Comparison of ENCODE assay signal across 16 mouse cellular contexts in the genomic region with DNA sequence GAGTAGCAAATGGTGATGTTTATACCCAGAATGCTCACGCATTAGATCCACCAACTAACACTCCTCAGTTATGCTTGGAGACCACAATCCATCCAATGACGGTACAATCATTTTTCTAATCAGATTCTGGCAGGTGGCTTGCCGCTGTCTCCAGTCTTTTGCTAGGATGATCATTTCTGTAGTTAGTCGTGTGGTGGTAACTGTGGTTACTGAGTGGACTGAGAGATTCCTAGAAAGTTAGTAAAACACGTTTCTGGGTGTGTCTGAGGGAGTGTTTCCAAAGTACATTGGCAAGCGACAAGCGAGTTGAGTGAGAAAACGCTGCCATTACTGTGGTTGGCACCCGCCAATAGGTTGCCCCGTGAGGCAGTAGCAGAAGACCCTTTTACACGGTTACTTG.
"Had no signal": no experiment of that assay in that cellular context is flagged by ENCODE, and none has a peak within 500 bp of the region (broad histone marks: within the 10 kb centered on the region; RNA-seq: fewer than 3 reads in every experiment).

No protein-coding gene starts in this region.

- H3K36me3 ChIP-seq: limb, embryonic 12.5 days; lung, embryonic 15.5 days; neural tube, embryonic 15.5 days had no signal

- H3K9me3 ChIP-seq: limb, embryonic 12.5 days; lung, embryonic 15.5 days; neural tube, embryonic 15.5 days had no signal

- H3K4me1 ChIP-seq: limb, embryonic 12.5 days had no signal

- H3K4me2 ChIP-seq: limb, embryonic 12.5 days; lung, embryonic 15.5 days; neural tube, embryonic 15.5 days had no signal

- H3K27ac ChIP-seq: kidney, postnatal 0 days; layer of hippocampus, adult 2 months; limb, embryonic 12.5 days; lung, embryonic 15.5 days; macrophage; neural tube, embryonic 15.5 days; stomach, postnatal 0 days had no signal

- H3K27me3 ChIP-seq: limb, embryonic 12.5 days; lung, embryonic 15.5 days; neural tube, embryonic 15.5 days had no signal

- DNase-seq: kidney, adult 8-10 months; kidney, postnatal 4 days; lung, postnatal 14 days; midbrain, embryonic 14.5 days; right cerebral cortex, adult 18-20 months; right cerebral cortex, postnatal 25 days; thymus, adult 18-20 months; thymus, postnatal 25 days had no signal

- H3K9ac ChIP-seq: limb, embryonic 12.5 days; lung, embryonic 15.5 days; neural tube, embryonic 15.5 days had no signal

- H3K4me3 ChIP-seq: layer of hippocampus, adult 2 months; limb, embryonic 12.5 days; lung, embryonic 15.5 days; myocyte; neural tube, embryonic 15.5 days had no signal
